Mouse (Mus musculus) ovary, postnatal 14 days (tissue): Measurements from ENCODE around the gene Batf.
"Not testable (repeated sequence)": the region's sequence is repeated elsewhere in the genome, so short reads cannot be mapped to it uniquely, and the experiment has no call there.

Source experiments
- DNase-seq: peaks from one replicate; pipeline ENCODE4 v3.0.0; 2022; ENCODE audit warnings: low spot score

Batf gene

GRCm38 (mm10) chr12:85686466-85687216 is at the start of gene Batf:
Gene Batf, plus strand, starts transcription at chr12:85686669.
- DNase-seq: no peak

GRCm38 (mm10) chr12:85637932-85638331 is 48.5 kb upstream of the Batf start:
- no peak for DNase-seq

GRCm38 (mm10) chr12:85638541-85639325 is 47.7 kb upstream of the Batf start:
- no peak for DNase-seq

DNA sequence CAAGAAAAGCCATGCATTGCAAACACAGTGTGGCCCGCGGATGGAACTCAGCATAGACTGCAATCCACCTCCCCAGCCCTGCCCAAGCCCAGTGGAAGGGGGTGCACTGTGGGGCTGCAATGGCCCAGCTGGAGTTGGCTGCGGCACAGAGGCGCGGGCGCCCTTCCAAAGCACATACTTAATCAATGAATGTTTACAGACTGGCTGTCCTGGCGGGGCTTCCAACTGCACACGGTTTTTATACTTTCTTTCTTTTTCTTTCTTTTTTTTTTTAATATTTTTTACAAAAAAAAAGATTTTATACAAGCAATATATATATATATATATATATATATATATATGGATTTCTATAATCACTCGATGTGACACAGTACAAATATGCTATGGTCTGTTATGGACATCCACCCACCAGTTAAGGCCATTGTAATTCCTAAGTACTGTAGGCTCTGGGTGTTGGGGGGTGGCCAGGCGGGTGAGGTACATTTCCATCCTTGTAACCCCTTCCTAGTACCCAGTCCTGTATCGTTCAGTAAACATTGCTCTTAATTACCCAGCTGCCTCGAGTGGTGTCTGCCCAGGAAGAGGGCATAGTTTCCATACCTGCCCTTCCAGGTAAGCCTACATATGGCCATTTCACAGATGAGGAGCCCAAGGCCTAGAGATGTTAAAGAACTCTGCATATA is 47.0 kb upstream of the Batf start:
- peak; percentile 50 for DNase-seq

- DNase-seq: no peak
Measured at GRCm38 (mm10) chr12:85640852-85641563, 45.5 kb upstream of the Batf start.

- no peak for DNase-seq
Measured at GRCm38 (mm10) chr12:85641564-85641931, 44.9 kb upstream of the Batf start.

DNA sequence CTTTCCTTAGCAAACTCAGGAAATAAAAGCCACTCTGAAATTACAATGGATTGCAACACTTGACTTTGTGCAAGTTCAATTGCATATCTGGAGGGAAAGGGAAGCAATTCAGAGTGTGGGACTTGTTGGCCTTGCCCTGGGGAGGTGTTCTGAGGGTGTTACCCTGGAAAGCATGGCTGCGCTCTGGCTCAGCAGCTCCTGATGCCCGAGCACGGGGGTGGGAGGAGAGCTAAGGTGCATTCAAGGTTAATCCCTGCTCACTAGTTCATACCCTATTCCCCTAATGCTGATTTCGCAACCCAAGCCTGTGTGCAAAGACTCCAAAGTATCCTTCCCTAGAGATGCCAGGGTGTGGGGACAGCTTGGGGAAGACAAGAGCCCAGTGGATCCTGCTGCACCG is 42.7 kb upstream of the Batf start:
- no peak for DNase-seq

DNA sequence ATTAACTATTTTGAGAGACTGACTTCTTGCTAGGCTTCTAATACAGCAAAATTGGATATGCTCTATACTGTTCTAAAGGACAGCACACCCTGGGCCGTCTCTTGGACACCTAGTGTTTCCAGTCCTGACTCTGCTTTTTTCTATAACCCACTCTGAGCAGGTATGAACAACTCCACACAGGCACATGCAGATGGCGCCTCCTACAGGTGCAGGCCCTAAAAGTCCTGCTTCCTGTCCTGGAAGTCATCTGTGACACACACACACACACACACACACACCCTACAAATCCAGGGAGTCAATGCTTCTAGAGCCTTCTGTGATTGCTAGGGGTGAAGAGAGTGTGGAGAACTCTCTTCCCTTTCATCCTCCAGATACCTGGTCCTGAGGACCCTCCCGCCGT is 40.8 kb upstream of the Batf start:
- no peak for DNase-seq

DNA sequence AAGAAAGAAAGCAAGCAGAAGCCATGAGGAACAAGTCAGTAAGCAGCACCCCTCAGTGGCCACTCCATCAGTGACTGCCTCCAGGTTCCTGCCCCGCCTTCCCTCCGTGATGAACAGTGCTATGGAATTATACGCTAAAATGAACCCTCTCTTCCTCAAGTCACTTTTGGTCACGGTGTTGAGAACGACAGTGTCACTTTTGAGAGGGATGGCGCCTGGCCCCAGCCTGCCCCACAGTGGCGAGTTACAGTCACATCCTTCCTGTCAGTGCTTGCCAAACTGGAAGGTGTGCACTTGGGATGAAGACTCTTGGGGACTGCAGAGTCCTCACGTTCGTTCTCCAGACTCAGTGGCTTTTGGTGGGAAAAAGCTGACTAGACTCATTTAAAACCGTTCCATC is 39.1 kb upstream of the Batf start:
- DNase-seq: no peak

GRCm38 (mm10) chr12:85647955-85648354 is 38.5 kb upstream of the Batf start:
- DNase-seq: no peak

GRCm38 (mm10) chr12:85659319-85659718 is 27.1 kb upstream of the Batf start:
- no peak for DNase-seq

- DNase-seq: no peak
Measured at GRCm38 (mm10) chr12:85660855-85661254, 25.6 kb upstream of the Batf start.

DNA sequence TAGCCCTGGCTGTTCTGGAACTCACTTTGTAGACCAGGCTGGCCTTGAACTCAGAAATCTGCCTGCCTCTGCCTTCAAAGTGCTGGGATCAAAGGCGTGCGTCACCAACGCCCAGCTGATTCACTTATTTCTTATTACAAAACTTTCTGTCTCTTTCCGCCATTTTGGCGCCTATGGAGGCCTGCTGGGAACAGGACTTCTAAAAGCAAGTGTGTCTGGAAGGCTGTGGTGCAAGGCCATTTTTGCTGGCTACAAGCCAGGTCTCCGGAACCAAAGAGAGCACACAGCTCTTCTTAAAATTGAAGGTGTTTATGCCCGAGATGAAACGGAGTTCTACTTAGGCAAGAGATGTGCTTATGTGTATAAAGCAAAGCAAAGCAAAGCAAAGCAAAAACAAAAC is 24.2 kb upstream of the Batf start:
- DNase-seq: not testable (repeated sequence)

- DNase-seq: peak; percentile 70
Measured at GRCm38 (mm10) chr12:85662896-85663295, 23.6 kb upstream of the Batf start.

- no peak for DNase-seq
Measured at GRCm38 (mm10) chr12:85666112-85666511, 20.4 kb upstream of the Batf start.

- DNase-seq: no peak
Measured at GRCm38 (mm10) chr12:85667071-85667470, 19.4 kb upstream of the Batf start.

DNA sequence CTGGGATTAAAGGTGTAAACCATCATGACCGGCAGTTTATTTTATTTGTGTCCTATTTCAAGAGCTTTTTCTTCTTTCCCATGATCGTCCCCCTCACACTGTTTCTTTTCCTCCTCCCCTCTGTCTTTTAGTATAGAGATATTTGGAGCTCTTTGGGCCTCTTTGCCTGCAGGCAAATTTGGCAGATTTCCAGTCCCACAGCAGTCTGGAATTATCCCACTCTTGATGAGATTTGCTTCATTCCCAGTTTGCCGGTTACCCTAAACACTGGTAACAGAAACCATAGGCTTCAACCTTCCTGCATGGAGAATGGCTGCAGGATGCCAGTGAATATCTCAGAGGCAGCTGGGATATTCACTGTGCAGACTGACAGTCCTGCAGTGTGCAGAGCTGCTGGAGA is 17.8 kb upstream of the Batf start:
- DNase-seq: no peak

- DNase-seq: no peak
Measured at GRCm38 (mm10) chr12:85670080-85670479, 16.4 kb upstream of the Batf start.

GRCm38 (mm10) chr12:85673914-85674313 is 12.6 kb upstream of the Batf start:
- no peak for DNase-seq

GRCm38 (mm10) chr12:85679117-85679516 is 7.4 kb upstream of the Batf start:
- DNase-seq: no peak

GRCm38 (mm10) chr12:85679808-85680207 is 6.7 kb upstream of the Batf start:
- no peak for DNase-seq

GRCm38 (mm10) chr12:85682328-85682727 is 4.1 kb upstream of the Batf start:
- DNase-seq: no peak
